Mouse (Mus musculus): ENCODE results near the gene Haus2. TPM values are rescaled to one million over a fixed set of nuclear protein-coding genes. Genes with fewer than 3 reads are reported as not detected.

Haus2 gene
- 1 to 10 TPM in 1 of 2 experiments, under 1 TPM in 1; 0.37 to 1.9 TPM for polyA plus RNA-seq (2012; fragmentation: generic; extraction: Trizol)

DNA sequence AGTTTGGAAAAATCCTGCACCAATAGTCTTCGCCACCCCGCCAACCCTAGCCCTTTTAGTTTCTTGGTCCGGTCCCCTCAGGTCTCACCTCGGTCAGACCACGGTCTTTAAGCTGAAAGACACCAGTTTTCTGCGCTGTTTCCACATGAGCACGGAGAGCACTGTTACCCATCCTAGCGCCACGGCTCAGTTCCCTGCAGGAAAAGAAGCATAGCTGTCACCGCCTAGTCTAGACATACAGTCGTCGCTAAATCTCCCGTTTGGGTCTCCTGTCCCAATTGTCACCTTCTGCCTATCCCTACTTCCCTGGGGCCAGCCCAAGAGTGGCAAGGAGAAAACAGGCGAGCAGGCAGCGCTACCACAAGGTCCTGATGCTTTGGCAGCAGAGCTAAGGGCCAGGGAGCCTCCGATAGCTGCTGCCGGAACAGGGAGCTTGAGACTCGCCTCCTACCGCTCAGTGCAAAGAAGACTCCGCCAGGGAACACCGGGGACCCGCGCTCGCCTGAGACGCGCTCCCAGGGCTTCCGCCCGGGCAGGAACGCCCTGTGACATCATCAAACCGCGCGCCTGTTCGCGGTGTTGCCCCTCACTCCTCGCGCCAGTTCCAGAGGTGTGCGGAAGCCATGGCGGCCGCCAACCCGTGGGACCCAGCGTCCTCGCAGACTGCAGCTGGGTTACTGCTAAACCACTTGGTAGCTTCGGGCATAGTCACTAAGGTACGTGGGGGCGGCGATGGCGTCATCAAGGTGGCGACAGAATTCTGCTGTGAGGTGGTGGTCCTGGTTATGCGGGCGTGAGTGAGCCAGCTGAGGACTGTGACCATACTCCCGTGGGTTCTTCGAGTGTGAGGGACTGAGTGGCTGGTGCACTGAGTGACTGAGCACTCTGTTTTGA lies at the start of gene Haus2, which contains the start of gene Lrrc57:
Haus2 (plus strand) TSS at position 554 of the 894 bp plus-strand sequence.
Lrrc57 (minus strand) TSS at position 691 of the 894 bp plus-strand sequence.

DNA sequence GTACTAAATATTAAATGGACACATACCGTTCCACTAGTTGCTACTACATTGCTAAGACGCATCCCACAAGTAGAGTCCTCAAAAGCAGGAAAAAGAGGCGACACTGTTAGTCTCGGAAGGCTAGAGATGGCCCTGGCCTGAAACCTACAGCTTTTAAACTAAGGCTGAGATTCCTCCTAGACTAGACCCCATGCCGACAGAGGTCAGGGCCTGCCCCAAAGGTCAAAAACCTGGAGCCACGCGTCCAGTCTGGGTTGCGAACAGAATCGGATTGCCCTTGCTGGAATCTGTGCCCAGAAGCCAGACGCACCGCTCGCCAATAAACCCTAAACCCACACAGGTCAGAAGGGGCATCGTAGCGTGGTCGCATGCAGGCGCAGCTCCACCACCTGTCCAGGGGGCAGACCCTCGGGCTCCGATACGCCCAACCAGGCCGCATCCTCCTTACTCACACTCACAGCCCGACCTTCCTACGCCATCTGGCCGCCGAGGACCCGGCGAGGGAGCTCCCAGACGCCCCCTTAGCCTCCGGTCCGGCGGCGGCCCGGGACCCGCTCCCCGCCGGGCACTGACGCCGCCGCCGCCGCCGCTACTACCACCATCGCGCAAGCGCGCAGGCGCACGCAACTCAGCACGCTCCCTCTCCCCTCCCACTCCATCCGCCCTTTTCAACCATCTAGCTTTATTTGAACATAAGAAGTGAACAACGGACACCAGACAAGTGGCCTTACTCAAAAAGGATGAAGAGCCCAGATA lies 45.8 kb upstream of the Haus2 start, which contains the start of gene Zfp106:
Zfp106 (minus strand) TSS at position 609 of the 756 bp plus-strand sequence.

DNA sequence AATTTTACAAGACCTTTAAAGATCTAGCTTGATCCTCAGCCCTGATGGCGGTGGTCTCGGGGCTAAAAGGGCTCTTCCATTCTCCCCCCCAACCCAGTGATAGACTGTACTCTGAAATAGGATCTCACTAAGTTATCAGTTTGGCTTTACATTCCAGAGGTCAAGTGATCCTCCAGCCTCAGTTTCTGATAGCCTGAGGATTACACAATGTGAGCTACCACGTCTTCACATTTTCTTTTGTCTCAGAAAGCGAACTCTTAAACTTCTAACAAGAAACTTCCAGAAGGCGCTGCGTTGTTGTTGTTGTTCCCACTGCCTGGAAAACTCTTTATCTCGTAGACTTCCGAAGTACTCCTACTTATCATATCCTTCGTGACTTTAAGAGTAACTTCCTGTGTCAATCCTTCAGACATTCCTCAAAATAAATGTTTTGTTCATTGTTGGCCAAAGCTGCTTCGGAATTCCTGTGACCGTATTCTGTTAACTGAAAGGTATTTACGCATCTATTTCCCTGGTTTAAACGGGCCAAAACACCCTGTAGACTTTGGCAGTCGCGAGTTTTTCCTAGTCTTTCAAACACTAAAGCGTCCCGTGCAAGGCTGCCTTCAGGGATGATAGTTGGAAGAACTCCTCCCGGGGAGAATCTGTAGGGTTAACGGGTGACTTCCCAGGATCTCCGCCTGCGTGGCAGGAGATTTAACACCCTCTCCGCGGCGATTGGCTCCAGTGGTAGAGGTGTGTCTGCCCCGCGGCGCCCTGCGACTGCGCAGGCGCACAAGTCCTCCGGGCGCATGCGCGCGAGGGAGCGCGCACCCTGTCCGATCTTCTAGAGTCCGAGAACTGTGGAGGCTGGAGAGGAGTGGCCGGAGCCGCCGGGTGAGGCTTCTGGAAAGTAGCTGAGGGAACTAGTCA lies 42.0 kb upstream of the Haus2 start, which contains the start of gene Snap23:
Snap23 (plus strand) TSS at position 786 of the 912 bp plus-strand sequence.

DNA sequence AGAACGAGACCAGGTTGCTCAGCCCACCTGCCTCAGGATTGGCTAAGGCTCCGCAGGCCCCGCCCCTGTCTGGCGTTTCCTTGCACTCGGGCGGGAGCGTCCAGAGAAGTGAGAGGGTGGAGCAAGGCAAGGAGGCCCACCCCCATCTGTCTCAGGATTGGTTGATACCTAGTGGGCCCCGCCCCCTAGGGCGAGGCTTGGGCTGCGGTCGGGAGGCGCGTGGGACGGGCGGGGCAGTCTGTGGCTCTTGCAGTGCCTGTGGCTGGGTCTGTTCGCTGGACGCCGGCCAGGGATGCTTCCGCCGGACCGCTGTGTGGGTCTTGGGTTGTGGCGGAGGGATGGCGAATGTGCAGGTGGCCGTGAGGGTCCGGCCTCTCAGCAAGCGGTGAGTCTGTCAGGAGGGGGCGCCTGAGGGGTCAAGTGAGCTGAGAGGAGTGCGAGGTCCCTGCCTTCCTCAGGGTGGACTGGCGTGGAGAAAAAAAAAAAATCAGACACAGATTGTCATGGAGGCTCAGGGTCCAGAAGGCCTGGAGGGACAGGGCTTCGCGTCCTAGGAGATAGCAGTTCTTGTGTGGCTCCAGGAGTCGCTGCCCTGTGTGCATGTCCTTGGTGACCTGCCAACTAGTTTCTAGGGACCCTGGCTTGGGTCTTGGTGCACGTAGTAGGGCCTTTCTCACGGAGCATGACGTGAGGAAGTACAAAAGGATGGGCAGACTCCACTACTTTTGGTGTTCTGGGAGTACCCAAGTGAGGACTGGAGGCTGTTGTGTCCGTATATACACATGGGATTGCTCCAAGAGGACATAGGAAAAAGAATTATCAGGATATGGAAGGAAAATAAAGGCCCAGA lies 19.9 kb downstream of the Haus2 start, which contains the start of gene Stard9:
Stard9 (plus strand) TSS at position 236 of the 850 bp plus-strand sequence.

Other genes with a start within 250 kb of the Haus2 start
- 10 to 100 TPM in 1 of 2 experiments, under 1 TPM in 1; 0.36 to 10.3 TPM for gene Ganc, start 205.5 kb upstream of the Haus2 start, polyA plus RNA-seq (2012; fragmentation: generic; extraction: Trizol)
- 1 to 10 TPM in 1 of 2 experiments, under 1 TPM in 1; 0.26 to 8.1 TPM for gene Tmem87a, start 205.3 kb upstream of the Haus2 start, polyA plus RNA-seq (2012; fragmentation: generic; extraction: Trizol)
- under 1 TPM in 1 of 2 experiments, not detected in 1; 0.37 TPM for gene Capn3, start 153.4 kb upstream of the Haus2 start, polyA plus RNA-seq (2012; fragmentation: generic; extraction: Trizol)
- 10 to 100 TPM in 1 of 2 experiments, 1 to 10 TPM in 1; 2.2 to 19.0 TPM for gene Zfp106, start 45.5 kb upstream of the Haus2 start, polyA plus RNA-seq (2012; fragmentation: generic; extraction: Trizol)
- gene Snap23, start 41.7 kb upstream of the Haus2 start, polyA plus RNA-seq (2012; fragmentation: generic; extraction: Trizol): 1 to 10 TPM in 1 of 2 experiments, under 1 TPM in 1; 0.66 to 8.3 TPM
- gene Lrrc57, start 137 bp downstream of the Haus2 start, polyA plus RNA-seq (2012; fragmentation: generic; extraction: Trizol): 1 to 10 TPM in 1 of 2 experiments, under 1 TPM in 1; 0.56 to 3.3 TPM
- gene Stard9, start 19.7 kb downstream of the Haus2 start, polyA plus RNA-seq (2012; fragmentation: generic; extraction: Trizol): 1 to 10 TPM in 1 of 2 experiments, under 1 TPM in 1; 0.27 to 4.8 TPM
- 1 to 10 TPM; 2.8 to 6.8 TPM for gene Cdan1, start 240.7 kb downstream of the Haus2 start, polyA plus RNA-seq (2012; fragmentation: generic; extraction: Trizol)
- gene Ttbk2, start 241.2 kb downstream of the Haus2 start, polyA plus RNA-seq (2012; fragmentation: generic; extraction: Trizol): 1 to 10 TPM in 1 of 2 experiments, under 1 TPM in 1; 0.06 to 1.9 TPM

Data from C3H10T1/2 (cell line).